In genomic region chr5:23410040-23410717, GRCm38 (mm10) we compare ENCODE assay signal across 10 mouse cellular contexts. TPM values are rescaled to one million over a fixed set of nuclear protein-coding genes. Genes with fewer than 3 reads are reported as not detected.
DNase-seq lines count a peak whose midpoint lies in the region; ATAC-seq lines count a peak whose summit lies in the region.
"Had no signal": no experiment of that assay in that cellular context is flagged by ENCODE, and none has a peak within 500 bp of the region (broad histone marks: within the 10 kb centered on the region; RNA-seq: fewer than 3 reads in every experiment).

No protein-coding gene starts in this region.

- H3K9me3 ChIP-seq in limb, embryonic 15.5 days = no peaks in the 10 kb centered on the region
- no peaks in the 10 kb centered on the region for H3K9me3 ChIP-seq in limb, embryonic 10.5 days (replicated peaks)
- H3K9me3 ChIP-seq: hindbrain, embryonic 10.5 days had no signal

- H3K9ac ChIP-seq in limb, embryonic 15.5 days = no peak overlapping the region

- DNase-seq in limb, embryonic 10.5 days (ENCODE audit: low spot score) = no peak
- peak; percentile 27 to 58 for DNase-seq in monocyte, adult 2 months (ENCODE audit: low read depth in 1 of 2, low spot score in 2 of 2)
- DNase-seq in T-cell, adult 2 months (ENCODE audit: low spot score) = no peak
- DNase-seq in layer of hippocampus, adult 8-10 months (ENCODE audit: low spot score in 2 of 2) = no peak
- DNase-seq in spleen, postnatal 36 days (ENCODE audit: low spot score in 2 of 2) = no peak
- DNase-seq: cerebellum, postnatal 36 days had no signal

- H3K4me2 ChIP-seq in limb, embryonic 15.5 days = no peak overlapping the region

- no peaks in the 10 kb centered on the region for H3K27me3 ChIP-seq in limb, embryonic 15.5 days
- no peaks in the 10 kb centered on the region for H3K27me3 ChIP-seq in limb, embryonic 10.5 days (ENCODE audit: low read depth, poor library complexity, severe bottlenecking)

- ATAC-seq in limb, embryonic 15.5 days (ENCODE audit: insufficient number of reproducible peaks, low FRiP score, low TSS enrichment, low read depth) = no peak
- ATAC-seq in hematopoietic stem cell, adult 5-6 weeks (replicated peaks in 1 of 2; ENCODE audit: insufficient read depth in 1 of 2, low FRiP score in 2 of 2, low TSS enrichment in 1 of 2, low read depth in 1 of 2, poor library complexity in 2 of 2, severe bottlenecking in 2 of 2) = peak; percentile 19 to 78; a peak in 2 of 4 replicates

- H3K4me1 ChIP-seq in limb, embryonic 15.5 days = peaks cover 41% of the 10 kb centered on the region
- peaks cover 36% of the 10 kb centered on the region for H3K4me1 ChIP-seq in limb, embryonic 10.5 days
- peaks cover 46% of the 10 kb centered on the region for H3K4me1 ChIP-seq in brown adipose tissue, adult 24 weeks (ENCODE audit: control insufficient read depth, insufficient read depth, insufficient read length, low read length)

- no peak overlapping the region for H3K4me3 ChIP-seq in limb, embryonic 15.5 days
- no peak overlapping the region for H3K4me3 ChIP-seq in limb, embryonic 10.5 days
- H3K4me3 ChIP-seq in brown adipose tissue, adult 24 weeks (ENCODE audit: insufficient read depth, low read depth, low read length) = peak overlapping the region; percentile 9
- H3K4me3 ChIP-seq: hindbrain, embryonic 10.5 days had no signal

- peaks cover 21% of the 10 kb centered on the region for H3K36me3 ChIP-seq in limb, embryonic 15.5 days
- peaks cover 53% of the 10 kb centered on the region for H3K36me3 ChIP-seq in limb, embryonic 10.5 days

- WGBS in limb, embryonic 15.5 days = 66% methylated on average over 9 of the region's 9 CpGs
- 88% methylated on average over 9 of the region's 9 CpGs for WGBS in limb, embryonic 10.5 days

- H3K27ac ChIP-seq in limb, embryonic 15.5 days = peak overlapping the region; percentile 23; the same call in 1 of the 2 replicates
- no peak overlapping the region for H3K27ac ChIP-seq in limb, embryonic 10.5 days
- H3K27ac ChIP-seq in brown adipose tissue, adult 24 weeks (replicated peaks; ENCODE audit: low read depth, low read length) = peak overlapping the region; percentile 90
- H3K27ac ChIP-seq: hindbrain, embryonic 10.5 days had no signal

RNA-seq across cellular contexts. Expression of gene Kmt2e, which starts 24.1 kb away (rescaled TPM):
- 105 and 109 TPM in 2 replicates for polyA plus RNA-seq in limb, embryonic 15.5 days (2015; fragmentation: Nextera tagmentation; extraction: Ambion mirVana)
- 70.0 and 95.4 TPM in 2 replicates for polyA plus RNA-seq in limb, embryonic 10.5 days (2016; fragmentation: Nextera tagmentation; extraction: Ambion mirVana)
- 35.5 and 36.9 TPM in 2 replicates for polyA plus RNA-seq in brown adipose tissue, adult 24 weeks (2012; ENCODE audit: insufficient read depth, insufficient read length, missing spikeins)
- 66.6 and 70.9 TPM in 2 replicates for total RNA-seq in hematopoietic stem cell, adult 5-6 weeks (2017)
- 100 to 1,000 TPM in 1 of 4 experiments, 10 to 100 TPM in 3; 91.0 to 101 (median 96.8) TPM for total RNA-seq in layer of hippocampus, adult 8-10 months (2022)

Comparison
In these comparisons a context has a peak if more than half of its experiments do, and no peak if none do; other contexts are left out.
1. DNase-seq: peak in monocyte, adult 2 months (2 of 2); none in limb, embryonic 10.5 days (single experiment), T-cell, adult 2 months (single experiment), layer of hippocampus, adult 8-10 months (0 of 2) and spleen, postnatal 36 days (0 of 2).